Mouse (Mus musculus): ENCODE data around the gene Ctsf. TPM values are rescaled to one million over a fixed set of nuclear protein-coding genes. Genes with fewer than 3 reads are reported as not detected.
A peak's percentile ranks its signal among the peaks of the same experiment; 100 is the strongest.

Ctsf gene
- polyA plus RNA-seq, 1 experiment: 19.4 TPM

- Histone ChIP-seq H3K4me3 (replicated peaks; ENCODE audit: control insufficient read depth, low read depth, low read length) (no peak overlapping the region), H3K27ac (ENCODE audit: control insufficient read depth, insufficient read depth, low read depth, low read length, poor library complexity) (no peak overlapping the region), H3K4me1 (ENCODE audit: control insufficient read depth, insufficient read depth, low read length) (no peaks in the 10 kb centered on the region; the same call in 1 of the 2 replicates)
- 80% methylated on average over 4 of the region's 4 CpGs for WGBS
- TF ChIP-seq CTCF (IDR thresholded peaks at IDR 0.05; ENCODE audit: control insufficient read depth, insufficient read depth, low read length) (peak; percentile 64), POLR2A (IDR thresholded peaks at IDR 0.05; ENCODE audit: borderline replicate concordance, control insufficient read depth, low read depth, low read length) (no peak)
Measured at GRCm38 (mm10) chr19:4908107-4908506, 53.2 kb downstream of the Ctsf start.

- no peak for TF ChIP-seq POLR2A (IDR thresholded peaks at IDR 0.05; ENCODE audit: borderline replicate concordance, control insufficient read depth, low read depth, low read length)
- TF ChIP-seq CTCF (IDR thresholded peaks at IDR 0.05; ENCODE audit: control insufficient read depth, insufficient read depth, low read length): no peak
- Histone ChIP-seq H3K27ac (ENCODE audit: control insufficient read depth, insufficient read depth, low read depth, low read length, poor library complexity) (no peak overlapping the region), H3K4me1 (ENCODE audit: control insufficient read depth, insufficient read depth, low read length) (no peaks in the 10 kb centered on the region; the same call in 1 of the 2 replicates), H3K4me3 (replicated peaks; ENCODE audit: control insufficient read depth, low read depth, low read length) (no peak overlapping the region)
- WGBS: 84% methylated on average over 7 of the region's 7 CpGs
Measured at GRCm38 (mm10) chr19:4909376-4909775, 54.4 kb downstream of the Ctsf start.

Other genes starting within 250 kb of the Ctsf start
- 1.2 and 2.7 TPM in 2 replicates for gene Lrfn4, start 239.5 kb upstream of the Ctsf start, polyA plus RNA-seq (2011; ENCODE audit: insufficient read depth, insufficient read length, low replicate concordance, missing spikeins)
- 18.8 and 26.2 TPM in 2 replicates for gene Rce1, start 229.5 kb upstream of the Ctsf start, polyA plus RNA-seq (2011; ENCODE audit: insufficient read depth, insufficient read length, low replicate concordance, missing spikeins)
- not detected in 2 replicates for gene Gm960, start 156.5 kb upstream of the Ctsf start, polyA plus RNA-seq (2011; ENCODE audit: insufficient read depth, insufficient read length, low replicate concordance, missing spikeins)
- gene Sptbn2, start 144.0 kb upstream of the Ctsf start, polyA plus RNA-seq (2011; ENCODE audit: insufficient read depth, insufficient read length, low replicate concordance, missing spikeins): 0.34 and 0.77 TPM in 2 replicates
- gene Rbm4b, start 98.6 kb upstream of the Ctsf start, polyA plus RNA-seq (2011; ENCODE audit: insufficient read depth, insufficient read length, low replicate concordance, missing spikeins): 6.6 and 8.3 TPM in 2 replicates
- gene Rbm4, start 61.2 kb upstream of the Ctsf start, polyA plus RNA-seq (2011; ENCODE audit: insufficient read depth, insufficient read length, low replicate concordance, missing spikeins): 19.9 and 30.3 TPM in 2 replicates
- 16.2 and 40.7 TPM in 2 replicates for gene Gm21992, start 43.5 kb upstream of the Ctsf start, polyA plus RNA-seq (2011; ENCODE audit: insufficient read depth, insufficient read length, low replicate concordance, missing spikeins)
- 28.4 and 38.2 TPM in 2 replicates for gene Rbm14, start 43.5 kb upstream of the Ctsf start, polyA plus RNA-seq (2011; ENCODE audit: insufficient read depth, insufficient read length, low replicate concordance, missing spikeins)
- 77.4 and 91.7 TPM in 2 replicates for gene Ccs, start 15.8 kb upstream of the Ctsf start, polyA plus RNA-seq (2011; ENCODE audit: insufficient read depth, insufficient read length, low replicate concordance, missing spikeins)
- not detected in 2 replicates for gene Ccdc87, start 15.8 kb upstream of the Ctsf start, polyA plus RNA-seq (2011; ENCODE audit: insufficient read depth, insufficient read length, low replicate concordance, missing spikeins)
- 2.1 TPM in 1 of 2 replicates, not detected in the other for gene Actn3, start 22.8 kb downstream of the Ctsf start, polyA plus RNA-seq (2011; ENCODE audit: insufficient read depth, insufficient read length, low replicate concordance, missing spikeins)
- 6.3 and 11.0 TPM in 2 replicates for gene Zdhhc24, start 23.5 kb downstream of the Ctsf start, polyA plus RNA-seq (2011; ENCODE audit: insufficient read depth, insufficient read length, low replicate concordance, missing spikeins)
- 2.4 TPM in 2 replicates for gene Bbs1, start 51.5 kb downstream of the Ctsf start, polyA plus RNA-seq (2011; ENCODE audit: insufficient read depth, insufficient read length, low replicate concordance, missing spikeins)
- gene Dpp3, start 73.2 kb downstream of the Ctsf start, polyA plus RNA-seq (2011; ENCODE audit: insufficient read depth, insufficient read length, low replicate concordance, missing spikeins): 17.2 and 27.5 TPM in 2 replicates
- gene Peli3, start 88.0 kb downstream of the Ctsf start, polyA plus RNA-seq (2011; ENCODE audit: insufficient read depth, insufficient read length, low replicate concordance, missing spikeins): not detected in 2 replicates
- gene Mrpl11, start 107.0 kb downstream of the Ctsf start, polyA plus RNA-seq (2011; ENCODE audit: insufficient read depth, insufficient read length, low replicate concordance, missing spikeins): 51.6 and 60.7 TPM in 2 replicates
- 6.9 and 15.5 TPM in 2 replicates for gene Npas4, start 135.2 kb downstream of the Ctsf start, polyA plus RNA-seq (2011; ENCODE audit: insufficient read depth, insufficient read length, low replicate concordance, missing spikeins)
- gene Slc29a2, start 168.7 kb downstream of the Ctsf start, polyA plus RNA-seq (2011; ENCODE audit: insufficient read depth, insufficient read length, low replicate concordance, missing spikeins): 1.3 and 1.7 TPM in 2 replicates
- 5.9 and 8.3 TPM in 2 replicates for gene B4gat1, start 183.7 kb downstream of the Ctsf start, polyA plus RNA-seq (2011; ENCODE audit: insufficient read depth, insufficient read length, low replicate concordance, missing spikeins)
- gene AC124502.3, start 183.8 kb downstream of the Ctsf start, polyA plus RNA-seq (2011; ENCODE audit: insufficient read depth, insufficient read length, low replicate concordance, missing spikeins): not detected in 2 replicates
- gene Brms1, start 186.2 kb downstream of the Ctsf start, polyA plus RNA-seq (2011; ENCODE audit: insufficient read depth, insufficient read length, low replicate concordance, missing spikeins): 40.6 and 68.0 TPM in 2 replicates
- 0.68 and 3.6 TPM in 2 replicates for gene Rin1, start 195.4 kb downstream of the Ctsf start, polyA plus RNA-seq (2011; ENCODE audit: insufficient read depth, insufficient read length, low replicate concordance, missing spikeins)
- gene Cd248, start 212.9 kb downstream of the Ctsf start, polyA plus RNA-seq (2011; ENCODE audit: insufficient read depth, insufficient read length, low replicate concordance, missing spikeins): 0.50 and 1.9 TPM in 2 replicates
- not detected in 2 replicates for gene Tmem151a, start 230.4 kb downstream of the Ctsf start, polyA plus RNA-seq (2011; ENCODE audit: insufficient read depth, insufficient read length, low replicate concordance, missing spikeins)
- 6.1 and 15.0 TPM in 2 replicates for gene Yif1a, start 233.4 kb downstream of the Ctsf start, polyA plus RNA-seq (2011; ENCODE audit: insufficient read depth, insufficient read length, low replicate concordance, missing spikeins)
- 0.74 and 2.3 TPM in 2 replicates for gene Cnih2, start 243.4 kb downstream of the Ctsf start, polyA plus RNA-seq (2011; ENCODE audit: insufficient read depth, insufficient read length, low replicate concordance, missing spikeins)